Comparison of ENCODE assay signal across 8 mouse cellular contexts in the genomic region with DNA sequence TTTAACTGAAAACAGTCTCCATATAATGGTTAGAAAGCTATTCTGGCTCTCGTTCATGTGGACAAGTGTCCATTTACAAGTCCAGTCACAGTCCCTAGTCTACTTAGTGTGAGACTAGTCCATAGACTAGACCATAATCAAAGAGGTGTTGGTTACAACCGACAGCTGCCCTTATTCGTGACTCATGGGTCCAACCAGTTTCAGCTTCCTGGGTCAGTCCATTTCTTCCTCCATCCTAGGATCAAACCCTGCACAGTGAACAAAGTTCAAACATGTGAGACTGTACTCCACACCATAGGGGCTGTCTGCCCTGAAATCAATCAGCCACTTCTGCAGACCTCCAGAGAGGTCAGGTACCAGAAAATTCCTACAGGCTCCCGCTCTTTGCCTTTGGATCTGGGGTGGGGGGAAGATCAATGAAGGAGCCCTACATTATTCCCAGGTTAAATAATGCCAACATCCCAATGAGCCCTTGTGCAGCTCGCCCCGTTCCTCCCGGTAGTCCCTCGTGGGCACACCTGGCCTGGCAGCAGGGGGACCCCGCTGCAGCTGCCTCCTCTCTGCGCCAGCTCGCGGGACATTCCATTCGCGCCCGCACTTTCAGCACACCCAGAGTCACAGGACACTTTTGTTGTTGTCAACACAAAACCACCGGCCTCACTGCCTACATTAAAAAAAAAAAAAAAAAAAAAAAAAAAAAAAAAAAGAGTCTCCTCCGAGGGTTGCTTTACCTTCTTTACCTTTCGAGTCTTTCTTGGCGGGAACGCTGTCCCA. TPM values are rescaled to one million over a fixed set of nuclear protein-coding genes. Genes with fewer than 3 reads are reported as not detected.
DNase-seq lines count a peak whose midpoint lies in the region; ATAC-seq and TF ChIP-seq lines count a peak whose summit lies in the region.

A gene (minus strand): TSS at position 767 of the 774 bp plus-strand sequence.

- H3K4me2 ChIP-seq in hindbrain, postnatal 0 days (ENCODE audit: low read depth, low read length), result peak within 1 kb of the TSS; percentile 73

- H3K27ac ChIP-seq in gastrocnemius, adult 2 months, result peak within 1 kb of the TSS; percentile 98
- peak within 1 kb of the TSS; percentile 93 for H3K27ac ChIP-seq in hindbrain, postnatal 0 days

- H3K9ac ChIP-seq in hindbrain, postnatal 0 days (replicated peaks; ENCODE audit: low read length), result peak within 1 kb of the TSS; percentile 98

- peak within 1 kb of the TSS; percentile 88 for H3K4me3 ChIP-seq in gastrocnemius, adult 2 months
- peak within 1 kb of the TSS; percentile 84 for H3K4me3 ChIP-seq in hindbrain, postnatal 0 days (ENCODE audit: low read length)

- peaks cover 6% of the 10 kb centered on the region for H3K4me1 ChIP-seq in hindbrain, postnatal 0 days (ENCODE audit: insufficient read depth, low read length)

- 10% methylated on average over 20 of the region's 20 CpGs for WGBS in hindbrain, postnatal 0 days

- intact Hi-C loops in gastrocnemius, adult 2 months (cut with DNase I), result no loop called here
- intact Hi-C loops in left cerebral cortex, postnatal 10 days (cut with DNase I), result no loop called here

- no peaks in the 10 kb centered on the region for H3K27me3 ChIP-seq in hindbrain, postnatal 0 days (ENCODE audit: insufficient read depth, low read length)

- TF ChIP-seq CTCF in gastrocnemius, adult 2 months (IDR thresholded peaks at IDR 0.05), result peak; percentile 24; the same call in 1 of the 2 replicates
- peak; percentile 46 for TF ChIP-seq CTCF in hindbrain, postnatal 0 days (IDR thresholded peaks at IDR 0.05; ENCODE audit: low read depth)

- ATAC-seq in hindbrain, postnatal 0 days, result peak; percentile 68
- ATAC-seq in megakaryocyte, adult 5-6 weeks (ENCODE audit: poor library complexity, severe bottlenecking), result peak; percentile 69

- no peaks in the 10 kb centered on the region for H3K9me3 ChIP-seq in hindbrain, postnatal 0 days (ENCODE audit: low read length)

- H3K36me3 ChIP-seq in hindbrain, postnatal 0 days (ENCODE audit: insufficient read depth, low read length), result peaks cover 11% of the 10 kb centered on the region

- DNase-seq in T-cell, adult 2 months (ENCODE audit: low spot score), result peak; percentile 76
- peak; percentile 83 to 85 for DNase-seq in cerebellum, postnatal 25 days
- peak; percentile 78 for DNase-seq in gastrocnemius, adult 2 months
- DNase-seq in hindbrain, postnatal 0 days (ENCODE audit: low spot score), result no peak
- peak; percentile 44 to 81 for DNase-seq in left cerebral cortex, postnatal 10 days (ENCODE audit: extremely low spot score in 1 of 2, low spot score in 2 of 2)
- DNase-seq in right cerebral cortex, postnatal 36 days (ENCODE audit: low spot score in 2 of 2), result peak; percentile 30 to 48
- no peak for DNase-seq in c-Kit-positive CD71-positive TER-119-positive erythroid progenitor cells, embryonic 14.5 days (ENCODE audit: low spot score)

RNA-seq across cellular contexts. Expression of the gene that starts here (rescaled TPM):
- 1 to 10 TPM; 3.3 to 4.7 TPM for total RNA-seq in gastrocnemius, adult 2 months (2021)
- 6.0 and 6.6 TPM in 2 replicates for total RNA-seq in hindbrain, postnatal 0 days (2014; rRNA removed)
- 11.6 and 12.1 TPM in 2 replicates for polyA plus RNA-seq in hindbrain, postnatal 0 days (2015; fragmentation: Nextera tagmentation; extraction: Ambion mirVana)
- 10 to 100 TPM in 1 of 2 experiments, 1 to 10 TPM in 1; 8.7 to 11.3 TPM for total RNA-seq in left cerebral cortex, postnatal 10 days (2021)
- 22.6 and 27.1 TPM in 2 replicates for total RNA-seq in megakaryocyte, adult 5-6 weeks (2015)
- 17.4 and 22.7 TPM in 2 replicates for total RNA-seq in megakaryocyte, adult 5-6 weeks (2017)

Comparison
In these comparisons a context has a peak if more than half of its experiments do, and no peak if none do; other contexts are left out.
1. DNase-seq: peak in T-cell, adult 2 months (single experiment), cerebellum, postnatal 25 days (2 of 2), gastrocnemius, adult 2 months (single experiment), left cerebral cortex, postnatal 10 days (2 of 2) and right cerebral cortex, postnatal 36 days (2 of 2); none in hindbrain, postnatal 0 days (single experiment) and c-Kit-positive CD71-positive TER-119-positive erythroid progenitor cells, embryonic 14.5 days (single experiment).